Mouse (Mus musculus): Measurements from ENCODE around the gene Timm23. TPM values are rescaled to one million over a fixed set of nuclear protein-coding genes. Genes with fewer than 3 reads are reported as not detected.

Timm23 gene
- polyA plus RNA-seq, 1 experiment, result 174 TPM

DNA sequence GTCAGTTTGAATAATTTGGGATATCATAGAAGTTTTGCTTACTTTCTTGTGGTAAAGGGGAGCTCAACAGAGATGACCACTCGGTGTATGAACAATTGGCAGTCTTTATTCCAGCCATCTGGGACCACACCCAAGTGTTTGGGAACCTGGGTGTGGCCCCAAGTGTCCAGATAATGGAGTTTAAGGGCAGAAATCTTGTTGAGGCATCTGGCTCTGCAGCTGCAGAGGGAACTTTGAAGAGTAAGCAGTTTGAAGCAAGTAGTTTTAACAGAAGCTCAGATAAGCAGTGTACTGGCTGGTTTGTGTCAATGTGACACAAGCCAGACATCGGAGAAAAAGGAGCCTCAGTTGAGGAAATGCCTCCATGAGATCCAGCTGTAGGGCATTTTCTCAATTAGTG lies 67.4 kb downstream of the Timm23 start:
- DNase-seq (ENCODE audit: low read depth), result no peak

DNA sequence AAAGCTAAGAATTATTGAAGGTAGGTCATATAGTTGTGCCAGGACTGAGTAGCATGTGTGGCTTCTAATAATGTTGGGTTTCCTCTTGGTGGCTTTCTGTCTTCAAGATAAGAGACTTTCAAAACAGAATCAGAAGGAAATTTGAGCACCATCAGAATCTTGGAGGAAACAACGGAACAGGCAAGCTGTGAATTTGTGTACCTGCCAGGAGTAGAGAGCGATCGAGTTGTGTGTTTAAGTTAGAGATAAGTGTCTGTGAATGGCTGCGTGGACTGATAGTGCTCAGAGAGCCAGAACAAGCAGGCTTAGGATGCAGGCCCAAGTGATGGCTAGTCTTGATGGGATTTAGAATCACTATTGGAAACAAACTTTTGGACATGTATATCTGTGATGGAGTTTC lies 69.9 kb downstream of the Timm23 start:
- DNase-seq (ENCODE audit: low read depth), result no peak

Other genes starting within 250 kb of the Timm23 start
- 14.4 TPM in 2 replicates for gene Galnt15, start 172.9 kb downstream of the Timm23 start, polyA plus RNA-seq (2012; rRNA removed)
- 25.5 and 36.3 TPM in 2 replicates for gene Oxnad1, start 116.5 kb downstream of the Timm23 start, polyA plus RNA-seq (2012; rRNA removed)
- 36.7 and 41.9 TPM in 2 replicates for gene Dph3, start 116.2 kb downstream of the Timm23 start, polyA plus RNA-seq (2012; rRNA removed)
- not detected in 2 replicates for gene Msmb, start 59.9 kb downstream of the Timm23 start, polyA plus RNA-seq (2012; rRNA removed)
- gene Ncoa4, start 42.0 kb downstream of the Timm23 start, polyA plus RNA-seq (2012; rRNA removed), result 69.4 and 79.7 TPM in 2 replicates
- gene Parg, start 51 bp upstream of the Timm23 start, polyA plus RNA-seq (2012; rRNA removed), result 4.8 and 8.9 TPM in 2 replicates
- 9.3 and 11.7 TPM in 2 replicates for gene Ogdhl, start 120.1 kb upstream of the Timm23 start, polyA plus RNA-seq (2012; rRNA removed)
- 1.2 and 2.8 TPM in 2 replicates for gene 1700024G13Rik, start 186.5 kb upstream of the Timm23 start, polyA plus RNA-seq (2012; rRNA removed)